Mouse (Mus musculus) cortical plate, adult 2 months (tissue): ENCODE results near the gene Hist1h2bb. TPM values are rescaled to one million over a fixed set of nuclear protein-coding genes. Genes with fewer than 3 reads are reported as not detected.
A peak's percentile ranks its signal among the peaks of the same experiment; 100 is the strongest.
"Not testable (repeated sequence)": the region's sequence is repeated elsewhere in the genome, so short reads cannot be mapped to it uniquely, and the experiment has no call there.

Experiments used
- H3K27ac ChIP-seq: fragments of 200-500 bp; 2 replicates; pipeline ENCODE4 v1.5.1; 2012; ENCODE audit warnings: low read length, control low read depth, inconsistent platforms; ENCODE audit not compliant: insufficient read depth
- H3K4me1 ChIP-seq: fragments of 200-500 bp; 2 replicates; pipeline ENCODE4 v1.6.1; 2011; ENCODE audit warnings: low read length; ENCODE audit not compliant: control insufficient read depth, insufficient read depth
- H3K4me3 ChIP-seq: fragments of 200-500 bp; 2 replicates; pipeline ENCODE4 v1.5.1; 2011; ENCODE audit warnings: mild to moderate bottlenecking, low read length, control low read depth; ENCODE audit not compliant: insufficient read depth
- CTCF ChIP-seq: fragments of 200-500 bp; IDR thresholded peaks from 2 replicates; pipeline ENCODE4 v1.5.1; 2011; ENCODE audit warnings: mild to moderate bottlenecking, control low read depth, low read length; ENCODE audit not compliant: insufficient read depth; ENCODE audit errors: extremely low read depth
- POLR2A ChIP-seq: fragments of 200-500 bp; IDR thresholded peaks from 2 replicates; pipeline ENCODE4 v1.6.1; 2011; ENCODE audit warnings: mild to moderate bottlenecking, low read length, control low read depth; ENCODE audit not compliant: insufficient read depth; ENCODE audit errors: extremely low read depth
- polyA plus RNA-seq: library from polyadenylated mRNA; depleted of rRNA; stranded (reverse); fragments of >200 nt; gene quantifications from 2 replicates; pipeline ENCODE4 v1.2.3, GENCODE M21; 2012; rRNA removed

Hist1h2bb gene
- polyA plus RNA-seq = 0.79 and 1.9 TPM in 2 replicates

- peak within 1 kb of the TSS; percentile 30 for H3K4me3 ChIP-seq
- H3K27ac ChIP-seq = peak within 1 kb of the TSS; percentile 88
- not testable (repeated sequence) for H3K4me1 ChIP-seq
Observed at GRCm38 (mm10) chr13:23746201-23747080, at the start of gene Hist1h2bb. Gene Hist1h2bb, plus strand, starts transcription at chr13:23746734.

GRCm38 (mm10) chr13:23697491-23698299 is 48.8 kb upstream of the Hist1h2bb start:
- no peak for TF ChIP-seq POLR2A
- TF ChIP-seq CTCF = peak; percentile 60

DNA sequence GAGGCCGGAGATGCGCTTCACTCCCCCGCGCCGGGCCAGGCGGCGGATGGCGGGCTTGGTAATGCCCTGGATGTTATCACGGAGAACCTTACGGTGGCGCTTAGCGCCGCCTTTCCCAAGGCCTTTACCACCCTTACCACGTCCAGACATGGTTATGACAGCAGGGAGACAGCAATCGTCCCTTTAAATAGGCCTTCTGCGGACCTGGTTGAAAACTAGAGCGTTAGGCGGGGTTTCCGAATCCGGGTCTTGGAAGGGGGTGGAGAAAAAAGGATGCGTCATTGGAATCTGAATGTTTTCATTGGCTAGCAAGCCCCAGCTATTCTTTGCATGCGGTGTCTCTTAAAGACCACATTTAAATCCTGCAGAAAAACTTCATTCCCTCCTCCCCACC is 48.2 kb upstream of the Hist1h2bb start, which contains the start of gene Hist1h4c:
Hist1h4c (minus strand) TSS at position 155 of the 394 bp plus-strand sequence.
- TF ChIP-seq POLR2A = peak; percentile 100
- TF ChIP-seq CTCF = no peak
- Histone ChIP-seq H3K27ac (0 out of 2 replicates have a peak within 1 kb of the TSS, but pooled peaks have one; percentile 29), H3K4me3 (peak within 1 kb of the TSS; percentile 46), H3K4me1 (no peaks in the 10 kb centered on the region)

More at GRCm38 (mm10) chr13:23697491-23698299, 48.8 kb upstream of the Hist1h2bb start:
- Histone ChIP-seq H3K4me3 (peak overlapping the region; percentile 46), H3K27ac (0 out of 2 replicates have a peak overlapping the region, but pooled peaks have one; percentile 29), H3K4me1 (no peaks in the 10 kb centered on the region)

DNA sequence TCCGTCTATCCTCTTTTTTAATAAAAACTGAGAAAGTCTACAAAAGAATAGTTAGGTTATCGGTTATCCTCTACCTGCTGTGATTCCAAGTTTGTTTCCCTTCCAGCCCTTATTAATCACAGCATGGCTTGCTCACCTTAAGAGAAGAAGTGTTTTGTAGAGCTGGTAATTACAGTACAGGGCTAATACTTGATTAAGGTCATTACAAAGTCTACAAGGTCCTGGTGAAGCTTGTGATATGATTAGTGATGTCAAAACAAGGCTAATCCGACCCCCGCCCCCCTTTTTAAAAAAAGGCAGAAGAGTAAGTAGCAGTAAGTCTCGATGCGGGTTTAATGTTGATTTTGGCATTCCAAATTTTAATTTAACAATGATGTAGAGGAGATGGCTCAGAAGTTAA is 47.5 kb upstream of the Hist1h2bb start:
- Histone ChIP-seq H3K4me3 (no peak overlapping the region), H3K27ac (no peak overlapping the region), H3K4me1 (no peaks in the 10 kb centered on the region)
- TF ChIP-seq CTCF (no peak), POLR2A (no peak)

- TF ChIP-seq CTCF (no peak), POLR2A (no peak)
Observed at GRCm38 (mm10) chr13:23699767-23700166, 46.8 kb upstream of the Hist1h2bb start.

DNA sequence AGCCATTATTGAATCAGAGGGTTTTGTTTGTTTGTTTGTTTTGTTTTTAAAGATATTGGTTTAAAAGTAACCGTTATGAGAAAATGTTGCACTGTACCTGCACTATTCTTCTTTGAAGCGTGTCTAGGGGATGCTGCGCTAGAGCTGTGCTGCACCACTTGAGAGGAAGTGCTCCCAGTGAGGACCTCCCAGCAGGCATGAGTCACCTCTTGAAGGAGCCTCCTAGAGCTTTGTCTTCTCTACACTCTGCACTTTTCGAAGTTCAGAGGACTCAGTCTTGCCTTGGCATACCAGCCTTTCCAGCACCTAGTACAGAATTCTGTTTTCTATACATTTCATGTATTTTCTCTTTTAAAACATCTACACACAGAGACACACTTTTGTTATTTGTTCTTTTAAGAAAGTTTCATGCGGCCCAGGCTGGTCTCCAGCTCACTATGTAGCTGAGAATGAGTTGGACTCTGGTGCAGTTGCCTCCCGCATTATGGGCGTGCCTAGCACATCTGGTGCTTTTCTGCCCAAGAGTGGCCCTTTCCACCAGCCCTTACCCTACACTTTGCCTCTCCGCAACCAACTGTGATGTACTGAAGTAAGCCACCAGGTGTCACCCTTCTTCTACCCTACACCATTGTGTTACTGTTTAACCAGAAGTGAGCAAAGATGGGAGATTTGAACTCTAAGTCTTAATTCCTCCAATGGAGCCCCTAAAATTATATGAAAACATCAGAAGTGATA is 45.6 kb upstream of the Hist1h2bb start:
- H3K4me1 ChIP-seq = no peaks in the 10 kb centered on the region
- no peak overlapping the region for H3K4me3 ChIP-seq
- no peak overlapping the region for H3K27ac ChIP-seq
- TF ChIP-seq CTCF (peak; percentile 81), POLR2A (no peak)

More at GRCm38 (mm10) chr13:23699767-23700166, 46.8 kb upstream of the Hist1h2bb start:
- Histone ChIP-seq H3K27ac (no peak overlapping the region), H3K4me3 (no peak overlapping the region), H3K4me1 (no peaks in the 10 kb centered on the region)

DNA sequence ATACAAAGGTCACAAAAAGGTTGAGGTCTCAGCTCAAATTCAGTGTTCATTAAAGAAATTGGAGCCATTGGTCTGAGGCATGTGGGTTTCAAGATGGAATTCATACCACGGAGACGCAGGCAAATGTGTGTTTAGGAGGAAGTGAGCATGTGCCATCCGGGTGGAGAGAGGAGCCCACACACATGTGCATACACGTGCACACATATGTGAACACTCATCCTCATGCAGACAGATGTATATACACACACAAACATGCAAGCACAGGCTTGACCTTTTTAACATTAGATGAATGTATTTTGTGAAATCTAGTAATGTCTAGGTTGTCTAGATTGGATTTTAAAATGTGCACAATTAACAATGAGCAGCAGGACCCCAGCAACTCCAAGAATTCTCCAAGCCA is 44.3 kb upstream of the Hist1h2bb start:
- Histone ChIP-seq H3K4me1 (no peaks in the 10 kb centered on the region), H3K4me3 (no peak overlapping the region)
- TF ChIP-seq CTCF = no peak
- TF ChIP-seq POLR2A = no peak

GRCm38 (mm10) chr13:23702801-23703200 is 43.7 kb upstream of the Hist1h2bb start:
- H3K4me3 ChIP-seq, H3K27ac ChIP-seq, H3K4me1 ChIP-seq: not testable (repeated sequence)

More for the DNA sequence above, 44.3 kb upstream of the Hist1h2bb start:
- no peak overlapping the region for H3K27ac ChIP-seq

DNA sequence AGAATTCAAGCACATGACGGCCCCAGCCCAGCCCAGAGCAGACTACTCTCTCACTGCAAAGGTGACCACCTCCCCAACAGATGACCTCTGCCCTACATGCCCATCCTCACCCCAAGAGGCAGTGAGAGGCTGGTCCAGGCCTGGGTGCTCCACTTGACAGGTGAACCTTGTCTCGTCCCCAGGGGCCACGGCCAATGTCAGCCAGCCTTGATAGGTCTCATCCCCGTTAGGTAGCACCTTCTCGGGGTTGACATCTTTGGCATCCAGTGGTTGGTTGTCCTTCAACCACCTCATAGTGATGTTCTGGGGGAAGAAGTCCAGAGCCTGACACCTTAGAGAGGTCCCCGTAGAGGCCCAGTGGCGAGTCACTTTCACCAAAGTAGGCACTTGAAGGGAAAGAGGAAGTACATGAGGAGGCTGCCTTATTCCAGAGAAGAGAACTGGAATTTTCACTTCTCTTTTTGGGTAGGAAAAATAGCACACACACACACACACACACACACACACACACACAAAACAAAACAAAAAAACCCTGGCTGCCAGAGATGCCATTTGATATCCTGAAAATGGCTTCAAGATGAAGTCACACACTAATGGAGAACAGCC is 40.7 kb upstream of the Hist1h2bb start:
- no peak for TF ChIP-seq POLR2A
- TF ChIP-seq CTCF = no peak
- H3K4me1 ChIP-seq = no peaks in the 10 kb centered on the region
- no peak overlapping the region for H3K27ac ChIP-seq
- no peak overlapping the region for H3K4me3 ChIP-seq
